Mouse (Mus musculus) heart, postnatal 10 days (tissue): Measurements from ENCODE around the gene Tgif1. TPM values are rescaled to one million over a fixed set of nuclear protein-coding genes. Genes with fewer than 3 reads are reported as not detected.

Source experiments
- DNase-seq, 2 experiments: peaks; one replicate each; pipeline ENCODE4 v3.0.0; 2021
- intact Hi-C: fragments of 180-260 bp; cut with DNase I; formaldehyde crosslinking; loops from one replicate; pipeline ENCODE4 v1.15.1; 2025
- microRNA-seq, 2 experiments: library from miRNA; unstranded; fragments of <30 nt; microRNA quantifications; one replicate each; pipeline ENCODE4 v1.2.0; 2022
- total RNA-seq, 2 experiments: library from RNA; stranded (reverse); gene quantifications; 2 replicates each; pipeline ENCODE4 v1.2.3; 2021

The Tgif1 gene
- total RNA-seq, 2 experiments from 2014 or later = 11.1 TPM

DNA sequence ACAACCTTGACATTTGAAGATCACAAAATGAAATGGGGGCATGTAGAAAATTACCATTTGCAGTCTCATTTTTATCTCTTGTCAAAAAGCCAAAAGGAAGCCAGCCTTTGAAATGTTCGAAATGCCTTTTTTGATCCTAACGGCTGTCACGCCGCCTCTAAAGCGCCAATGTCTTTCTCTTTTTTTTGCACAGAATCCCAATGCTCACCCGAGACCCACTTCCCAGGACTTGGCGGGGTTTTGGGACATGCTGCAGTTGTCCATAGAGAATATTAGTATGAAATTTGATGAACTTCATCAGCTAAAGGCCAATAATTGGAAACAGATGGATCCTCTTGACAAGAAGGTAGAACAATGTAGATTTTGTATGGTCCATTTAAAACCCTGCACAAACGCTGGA, 38.3 kb downstream of the Tgif1 start:
- DNase-seq = no peak
- intact Hi-C loops = no loop called here

DNA sequence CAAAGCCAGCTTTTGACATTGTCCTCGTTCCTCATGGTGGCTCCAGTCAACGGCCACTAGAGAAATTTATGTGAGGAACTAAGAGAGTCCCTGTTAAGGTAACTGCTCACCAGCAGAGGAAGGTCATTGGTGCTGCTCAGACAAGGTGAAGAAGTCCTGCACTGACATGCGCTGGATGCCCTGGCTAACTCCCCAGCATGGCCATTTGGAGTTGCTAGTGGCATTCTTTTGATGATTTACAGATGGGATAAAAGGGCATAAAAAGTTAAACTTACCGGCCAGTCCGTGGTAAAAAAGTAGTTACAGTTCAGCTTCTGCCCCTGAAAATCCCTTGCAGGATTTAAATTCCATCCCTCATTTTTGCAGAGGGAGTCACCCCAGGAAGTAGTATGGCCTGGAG, 42.6 kb downstream of the Tgif1 start:
- intact Hi-C loops = no loop called here
- no peak for DNase-seq

DNA sequence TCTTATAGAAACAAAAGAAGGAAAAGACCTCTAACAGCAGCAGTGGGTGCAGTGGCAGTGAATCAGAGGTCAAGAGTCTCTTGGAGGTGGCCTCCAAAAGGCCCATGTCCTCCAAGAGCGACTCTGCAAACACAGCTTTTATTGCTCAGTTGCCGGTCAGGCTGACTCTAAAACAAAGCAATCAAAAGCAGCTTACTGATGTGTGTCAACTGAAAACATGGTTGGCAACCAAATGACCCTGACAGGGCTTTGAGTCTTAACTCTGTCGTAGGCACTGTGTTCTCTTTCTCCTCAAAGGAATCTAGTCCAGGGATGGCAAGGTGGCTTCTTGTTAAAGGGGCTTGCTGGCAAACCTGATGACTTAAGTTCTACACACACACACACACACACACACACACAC, 43.6 kb downstream of the Tgif1 start:
- DNase-seq = no peak

DNA sequence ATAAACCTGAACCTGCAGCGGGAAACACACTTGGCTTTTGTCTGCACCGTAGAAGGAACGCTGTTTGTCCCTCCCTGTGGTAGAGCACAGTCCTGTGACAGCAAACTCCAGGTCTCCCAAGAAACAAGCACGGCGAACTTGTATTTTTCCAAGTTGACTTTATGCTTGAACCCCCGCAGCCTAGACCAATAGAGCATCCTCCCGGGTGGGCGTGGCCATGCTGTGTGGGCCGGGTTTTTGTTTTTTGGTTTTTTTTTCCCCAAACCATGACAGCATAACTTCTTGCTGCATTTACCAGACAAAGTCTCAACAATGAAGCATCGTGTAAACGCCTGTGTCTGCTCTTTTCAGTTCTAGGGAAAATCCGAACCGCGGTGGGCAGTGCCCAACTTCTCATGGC, 44.5 kb downstream of the Tgif1 start:
- intact Hi-C loops = no loop called here
- no peak for DNase-seq

More for the DNA sequence above, 43.6 kb downstream of the Tgif1 start:
- intact Hi-C loops = no loop called here

DNA sequence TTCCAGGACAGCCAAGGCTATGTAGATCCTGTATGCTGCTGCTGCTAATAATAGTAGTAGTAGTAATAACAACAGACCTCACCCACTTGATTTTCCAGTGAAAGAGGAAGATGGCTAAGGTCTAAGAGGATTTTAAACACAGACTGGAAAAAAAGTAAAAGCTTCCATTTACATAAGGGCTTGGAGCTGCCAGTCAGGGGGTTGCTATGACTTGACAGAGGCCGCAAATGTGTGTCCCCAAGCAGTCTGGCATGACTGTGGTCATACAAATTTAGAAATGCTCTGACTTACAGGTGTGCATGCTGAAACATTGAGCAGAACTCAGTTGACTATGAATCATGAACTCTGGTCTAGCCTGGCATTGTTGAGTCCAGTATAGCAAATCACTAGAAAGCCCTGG, 45.5 kb downstream of the Tgif1 start:
- DNase-seq = no peak
- intact Hi-C loops = no loop called here

DNA sequence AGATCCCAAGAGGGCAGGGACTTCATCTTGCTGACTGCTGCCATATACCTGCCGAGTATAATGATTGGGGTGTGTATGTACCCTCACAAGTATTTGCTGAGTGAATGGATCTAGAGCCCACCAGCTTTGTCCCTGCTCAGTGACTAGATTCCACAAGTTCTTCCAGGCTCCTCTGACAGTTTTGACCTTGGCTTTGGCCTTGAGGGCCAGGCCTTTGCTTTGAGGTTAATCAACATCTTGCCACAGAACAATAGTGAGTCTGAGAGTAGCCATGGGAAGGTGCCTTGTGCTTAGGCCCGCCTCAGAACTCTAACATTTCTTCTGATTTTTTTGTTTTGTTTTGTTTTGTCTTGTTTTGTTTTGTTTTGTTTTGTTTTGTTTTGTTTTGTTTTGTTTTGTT, 46.7 kb downstream of the Tgif1 start:
- DNase-seq = no peak
- intact Hi-C loops = no loop called here

DNA sequence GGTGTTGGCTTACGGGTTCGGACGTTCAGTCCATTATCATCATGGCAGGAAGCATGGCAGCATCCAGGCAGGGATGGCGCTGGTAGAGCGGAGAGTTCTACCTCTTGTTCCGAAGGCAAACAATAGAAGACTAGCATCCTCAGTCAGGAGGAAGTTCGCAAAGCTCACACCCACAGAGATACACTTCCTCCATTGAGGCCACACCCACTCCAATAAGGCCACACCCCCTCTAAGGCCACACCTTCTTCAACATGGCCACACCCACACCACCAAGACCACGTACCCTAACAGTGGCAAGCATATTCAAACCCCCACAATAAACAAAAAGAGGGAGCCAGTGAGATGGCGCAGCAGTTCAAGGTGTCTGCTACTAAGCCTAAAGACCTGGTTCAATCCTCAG, 47.5 kb downstream of the Tgif1 start:
- DNase-seq = no peak
- intact Hi-C loops = no loop called here

DNA sequence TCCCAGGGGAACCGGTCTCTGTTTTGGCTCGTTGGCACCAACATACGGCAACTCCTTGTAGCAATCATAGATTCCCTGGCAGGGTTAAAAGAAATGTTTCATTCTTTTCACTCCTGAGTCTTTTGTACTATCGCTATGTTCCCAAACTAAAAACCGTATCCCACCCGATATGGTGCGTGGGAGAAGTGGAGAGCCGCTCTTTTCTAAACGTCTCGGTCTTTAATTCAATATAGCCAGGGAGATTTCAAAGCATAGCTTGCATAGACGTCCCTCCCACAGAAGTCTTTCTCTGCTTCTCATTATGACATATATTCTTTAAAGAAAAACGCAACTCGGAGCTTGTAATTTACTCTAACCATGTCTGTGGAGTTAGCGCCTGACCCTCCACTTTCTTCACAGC, 51.3 kb downstream of the Tgif1 start:
- DNase-seq = no peak
- intact Hi-C loops = no loop called here

DNA sequence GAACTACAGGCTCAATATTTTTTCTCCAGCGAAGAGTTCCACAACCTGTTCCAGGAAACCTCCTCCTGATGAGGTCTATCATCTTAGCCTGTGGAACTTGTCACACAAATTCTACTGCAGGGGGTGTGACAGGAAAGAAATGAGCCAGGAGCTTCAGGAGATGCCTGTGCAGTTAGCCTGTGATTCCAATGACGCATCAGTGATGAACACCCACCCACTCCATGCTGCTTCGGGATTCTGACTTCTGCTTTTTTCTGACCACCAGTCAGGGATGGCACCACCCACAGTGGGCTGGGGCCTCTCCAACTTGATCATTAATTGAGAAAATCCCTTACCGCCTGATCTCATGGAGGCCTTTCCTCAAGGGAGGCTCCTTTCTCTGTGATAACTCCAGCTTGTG, 54.1 kb downstream of the Tgif1 start:
- intact Hi-C loops = no loop called here

DNA sequence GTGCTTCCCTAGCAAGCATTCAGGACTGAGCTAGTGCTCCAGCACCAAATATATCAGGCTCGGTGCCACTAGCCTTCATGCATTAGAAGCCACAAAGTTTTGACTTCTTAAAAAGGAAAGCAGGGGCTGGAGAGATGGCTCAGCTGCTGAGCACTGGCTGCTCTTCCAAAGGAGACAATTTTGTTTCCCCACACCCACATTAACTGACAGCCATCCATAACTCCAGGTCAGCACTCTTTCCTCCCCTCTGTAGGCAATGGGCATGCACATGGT, 55.6 kb downstream of the Tgif1 start:
- no peak for DNase-seq
- intact Hi-C loops = no loop called here

More for the DNA sequence above, 54.1 kb downstream of the Tgif1 start:
- DNase-seq = no peak

DNA sequence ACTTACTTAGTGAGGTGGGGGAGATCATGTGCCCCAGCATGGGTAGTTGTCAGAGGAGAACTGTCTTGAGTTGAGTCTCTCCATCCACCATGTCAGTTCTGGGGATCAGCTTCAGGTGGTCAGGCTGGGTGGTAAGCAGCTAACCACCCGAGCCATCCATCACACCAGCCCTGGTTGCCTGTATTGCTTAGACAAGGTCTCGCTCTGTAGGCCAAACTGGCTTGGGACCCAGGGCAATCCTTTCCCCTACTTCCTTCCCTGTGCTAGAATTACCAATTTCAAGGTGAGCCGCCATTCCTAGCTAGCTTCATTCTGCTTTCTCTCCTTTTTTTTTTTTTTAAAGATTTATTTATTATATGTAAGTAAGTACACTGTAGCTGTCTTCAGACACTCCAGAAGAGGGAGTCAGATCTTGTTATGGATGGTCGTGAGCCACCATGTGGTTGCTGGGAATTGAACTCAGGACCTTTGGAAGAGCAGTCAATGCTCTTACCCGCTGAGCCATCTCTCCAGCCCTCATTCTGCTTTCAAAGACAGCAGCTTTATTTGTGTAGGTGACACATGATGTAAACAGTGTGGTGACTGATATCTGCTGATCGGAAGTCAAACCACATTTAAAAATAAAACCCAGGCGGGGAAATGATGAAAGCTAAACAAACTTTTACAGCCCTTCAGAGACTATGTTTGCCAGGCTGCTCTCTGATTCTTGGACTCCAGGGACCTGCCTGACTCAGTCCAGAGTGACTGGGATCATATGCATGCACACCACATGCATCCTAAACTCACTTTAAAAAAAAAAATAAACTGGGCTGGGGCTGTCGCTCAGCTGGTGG, 56.2 kb downstream of the Tgif1 start:
- intact Hi-C loops = no loop called here

DNA sequence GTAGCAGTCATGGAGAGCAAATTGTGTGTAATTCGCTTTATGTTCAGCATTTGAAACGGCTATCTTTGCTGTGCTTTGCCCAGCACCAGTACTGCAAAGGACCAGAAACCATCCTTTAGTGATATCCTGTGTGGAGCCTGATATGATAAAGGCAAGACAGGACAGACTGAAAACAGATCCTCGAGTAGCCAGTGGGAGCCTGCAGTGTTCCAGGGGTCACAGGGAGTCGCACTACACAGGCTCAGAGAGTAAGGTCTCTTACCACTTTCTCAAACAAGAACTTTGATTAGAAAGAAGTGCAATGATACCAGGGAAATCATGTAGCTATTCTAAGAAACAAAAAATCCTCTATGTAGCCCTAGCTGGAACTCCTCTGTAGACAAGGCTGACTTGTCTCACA, 58.1 kb downstream of the Tgif1 start:
- DNase-seq = no peak
- intact Hi-C loops = no loop called here

More for the DNA sequence above, 56.2 kb downstream of the Tgif1 start:
- no peak for DNase-seq

DNA sequence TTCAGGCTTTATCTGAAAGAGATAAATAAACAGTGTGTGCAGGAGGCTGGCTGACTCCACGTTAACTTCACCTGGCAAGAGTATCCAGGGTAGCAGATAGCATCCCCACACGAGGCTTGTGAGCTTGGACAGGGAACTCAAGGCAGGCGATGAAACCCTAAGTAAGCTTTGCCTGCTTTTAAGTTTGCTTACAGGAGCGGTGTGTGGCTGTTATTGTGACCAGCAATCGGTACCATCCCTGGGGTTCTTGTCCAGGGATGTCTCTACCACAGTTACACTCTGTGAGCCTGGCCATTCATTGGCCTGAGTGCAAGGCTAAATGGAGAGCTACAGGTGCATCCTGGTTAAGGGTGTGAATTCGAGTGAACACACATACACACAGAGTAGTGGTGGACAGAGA, 58.6 kb downstream of the Tgif1 start:
- intact Hi-C loops = no loop called here
- DNase-seq = no peak

DNA sequence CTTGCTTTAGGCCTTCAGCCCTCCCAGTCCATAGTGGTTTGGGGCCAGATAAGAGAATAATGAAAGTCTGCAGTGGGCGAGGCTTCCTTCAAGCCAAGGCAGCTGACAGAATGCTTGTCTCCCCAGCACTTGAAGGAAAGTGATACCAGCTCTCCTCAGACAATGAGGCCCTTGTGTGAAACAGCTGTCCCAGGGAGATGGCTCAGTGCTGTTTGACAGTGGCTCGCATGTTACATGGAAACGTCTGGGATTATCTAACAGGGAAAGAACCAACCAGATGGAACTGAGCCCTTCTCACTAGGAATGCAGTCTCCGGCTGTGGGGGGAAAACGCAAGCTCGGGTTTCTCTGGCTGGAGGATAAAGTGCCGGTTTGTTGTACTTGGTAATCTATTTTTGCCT, 59.1 kb downstream of the Tgif1 start:
- peak; percentile 69 for DNase-seq
- intact Hi-C loops = no loop called here

Small RNAs within 50 kb of the gene (microRNA-seq; reads per million reads assigned to microRNA genes)
- gene Mir1195 = 0 reads per million in 2 experiments

Other genes starting within 250 kb of the Tgif1 start
- 1,000 to 10,000 TPM; 1,058 to 1,064 TPM for gene Myom1, start 149.1 kb upstream of the Tgif1 start, total RNA-seq
- 100 to 1,000 TPM; 846 to 935 TPM for gene Myl12a, start 149.3 kb upstream of the Tgif1 start, total RNA-seq